Mouse (Mus musculus): ENCODE data around the gene Thada.

DNA sequence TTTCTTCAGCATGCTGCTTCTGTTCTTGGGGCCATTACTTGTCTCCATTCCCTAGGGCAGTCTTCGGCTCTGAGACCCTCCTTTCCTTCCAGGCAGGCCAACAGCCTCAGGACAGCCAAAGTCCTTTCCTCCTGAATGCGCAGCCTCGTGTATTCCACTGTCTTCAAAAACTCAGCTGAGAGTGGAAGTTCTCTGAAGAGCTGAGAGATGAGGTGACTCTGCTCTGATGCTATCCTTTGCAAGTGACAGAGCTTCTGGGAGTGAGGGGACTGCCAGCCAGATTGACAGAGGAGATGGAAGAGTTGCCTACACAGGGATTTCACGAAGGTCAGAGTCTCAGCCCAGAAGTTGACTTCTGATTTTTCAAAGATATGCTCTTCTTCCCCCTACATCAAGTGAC is 274.1 kb downstream of the Thada start:
- no peak for TF ChIP-seq CTCF (IDR thresholded peaks at IDR 0.05; ENCODE audit: low read depth)
- TF ChIP-seq EP300 (IDR thresholded peaks at IDR 0.05; ENCODE audit: low read depth) = no peak
